Mouse (Mus musculus) kidney, adult 2 months (tissue): ENCODE results near the gene Slc6a20b.

ENCODE experiments used
- CTCF ChIP-seq: fragments of 200-500 bp; conservative IDR thresholded peaks from 2 replicates; pipeline ENCODE4 v1.5.1; 2011; ENCODE audit warnings: low read depth, mild to moderate bottlenecking, control low read depth, low read length, moderate library complexity, mixed read lengths; ENCODE audit not compliant: insufficient read depth, insufficient read length
- POLR2A ChIP-seq: fragments of 200-500 bp; IDR thresholded peaks from one replicate; pipeline ENCODE4 v1.6.1; 2011; ENCODE audit warnings: low read depth, low read length, control low read depth

DNA sequence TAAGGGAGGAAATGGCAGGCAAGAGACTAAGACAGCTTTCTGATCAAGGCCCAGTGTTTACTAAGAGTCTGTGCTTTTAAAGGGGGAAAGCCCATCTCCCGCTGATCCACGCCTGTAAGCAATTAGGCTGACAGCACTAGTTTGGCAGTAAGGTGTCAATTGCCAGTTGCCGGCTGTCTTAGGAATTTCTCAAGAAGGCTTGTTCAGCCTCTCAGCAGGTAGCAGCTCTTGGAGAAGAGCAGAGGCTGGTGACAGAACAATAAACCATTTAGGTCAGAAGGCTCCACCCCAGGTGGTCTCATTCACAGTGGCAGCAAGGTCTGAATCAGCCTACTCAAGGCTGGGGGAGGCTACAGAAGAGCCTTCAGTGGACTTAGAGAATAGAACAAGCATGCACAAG lies 77.8 kb downstream of the Slc6a20b start:
- TF ChIP-seq CTCF (no peak), POLR2A (no peak)
